Mouse (Mus musculus) c-Kit-negative CD71-positive TER-119-positive erythroid progenitor cells, embryonic 14.5 days (primary cell): ENCODE measurements around the gene Nlrc5.

Source experiments
- DNase-seq: peaks from one replicate; pipeline ENCODE4 v3.0.0-alpha.2; 2013; ENCODE audit warnings: low read depth, low spot score

Gene Nlrc5

GRCm38 (mm10) chr8:94528245-94528644 lies 94.1 kb downstream of the Nlrc5 start:
- peak; percentile 6 for DNase-seq

GRCm38 (mm10) chr8:94529875-94530274 lies 95.7 kb downstream of the Nlrc5 start:
- no peak for DNase-seq

- no peak for DNase-seq
These were observed 96.5 kb downstream of the Nlrc5 start for GRCm38 (mm10) chr8:94530643-94531042.

DNA sequence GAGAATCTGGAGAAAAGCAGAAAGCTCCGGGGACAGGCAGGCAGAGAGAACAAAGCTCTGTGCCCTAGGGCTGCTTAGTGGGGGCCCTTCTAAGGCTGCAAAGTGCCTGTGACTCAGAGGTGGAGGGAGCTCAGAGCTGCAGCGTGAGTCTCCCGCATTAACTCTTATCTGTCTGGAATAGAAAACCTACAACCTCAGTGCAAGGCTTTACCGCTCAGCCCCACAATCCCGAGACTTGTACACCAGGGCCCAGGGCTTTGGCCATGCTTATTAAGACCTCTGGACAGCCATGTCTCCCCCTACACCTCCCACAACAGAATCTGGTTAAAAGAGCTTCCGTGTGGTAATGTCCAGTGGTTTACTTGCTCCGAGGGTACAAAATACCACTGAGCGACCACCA lies 97.8 kb downstream of the Nlrc5 start:
- DNase-seq, result no peak

- no peak for DNase-seq
These were observed 98.3 kb downstream of the Nlrc5 start for GRCm38 (mm10) chr8:94532525-94532872.

DNA sequence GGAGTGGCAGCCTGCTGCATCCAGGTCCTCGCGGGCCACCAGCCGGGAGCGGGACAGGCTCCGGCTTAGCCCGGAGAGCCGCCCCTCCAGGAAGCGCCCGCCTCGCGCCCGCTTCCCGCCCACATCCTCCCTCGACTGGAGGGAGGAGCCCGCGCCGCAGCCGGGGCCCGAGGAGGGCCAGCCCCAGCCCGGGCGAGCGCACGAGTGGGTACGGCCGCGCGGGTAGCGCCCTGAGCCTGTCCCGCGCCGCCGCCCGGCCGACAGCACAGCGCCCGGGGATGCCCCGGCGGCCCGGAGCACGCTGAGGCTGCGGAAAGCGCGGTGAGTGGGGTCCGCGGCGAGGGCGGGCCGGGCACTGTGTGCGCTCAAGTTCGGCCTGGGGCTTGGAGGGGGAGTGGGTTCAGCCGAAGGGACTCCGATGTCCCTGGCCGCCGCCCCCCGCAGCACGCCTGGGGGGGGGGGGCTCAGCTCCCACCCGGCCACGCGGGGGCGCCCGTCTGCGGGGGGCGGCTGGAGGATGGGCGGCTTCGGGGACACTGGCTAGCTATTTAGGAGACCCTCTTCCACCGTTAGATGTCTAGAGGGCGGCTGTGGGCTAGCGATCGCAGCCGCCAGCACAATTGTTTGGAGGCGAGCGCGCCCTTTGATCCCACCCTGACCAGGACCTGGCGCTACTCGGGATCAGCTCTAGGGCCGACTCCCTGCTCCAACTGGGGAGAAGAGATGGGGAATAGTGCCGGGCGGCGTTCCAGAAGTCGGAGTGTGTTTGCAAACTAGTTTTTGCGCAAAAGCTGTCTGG lies 98.9 kb downstream of the Nlrc5 start, which contains the start of gene Cpne2:
Cpne2 (plus strand) TSS at position 118 of the 799 bp plus-strand sequence.
- no peak for DNase-seq

- no peak for DNase-seq
These were observed 100.5 kb downstream of the Nlrc5 start for GRCm38 (mm10) chr8:94534612-94535011.

DNA sequence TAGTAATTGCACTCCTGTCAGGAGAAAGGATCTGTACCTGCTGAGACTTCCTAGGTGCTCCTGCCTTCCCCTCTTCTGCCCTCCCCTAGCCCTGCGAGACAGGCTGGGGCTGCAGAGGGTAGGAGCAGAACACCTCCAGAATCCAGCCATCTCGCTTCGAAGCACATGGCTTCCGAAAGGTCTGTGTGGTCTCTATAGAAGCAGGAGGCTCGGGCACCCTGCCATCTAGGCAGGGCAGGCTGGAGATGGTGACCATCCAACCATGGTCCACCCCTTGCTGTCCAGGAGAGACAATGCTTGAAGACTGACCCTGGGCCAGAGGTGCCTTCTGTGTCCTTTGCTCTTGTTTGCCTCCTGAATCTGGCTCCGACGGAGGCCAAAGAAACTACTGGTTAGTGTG lies 101.5 kb downstream of the Nlrc5 start:
- DNase-seq, result no peak

DNA sequence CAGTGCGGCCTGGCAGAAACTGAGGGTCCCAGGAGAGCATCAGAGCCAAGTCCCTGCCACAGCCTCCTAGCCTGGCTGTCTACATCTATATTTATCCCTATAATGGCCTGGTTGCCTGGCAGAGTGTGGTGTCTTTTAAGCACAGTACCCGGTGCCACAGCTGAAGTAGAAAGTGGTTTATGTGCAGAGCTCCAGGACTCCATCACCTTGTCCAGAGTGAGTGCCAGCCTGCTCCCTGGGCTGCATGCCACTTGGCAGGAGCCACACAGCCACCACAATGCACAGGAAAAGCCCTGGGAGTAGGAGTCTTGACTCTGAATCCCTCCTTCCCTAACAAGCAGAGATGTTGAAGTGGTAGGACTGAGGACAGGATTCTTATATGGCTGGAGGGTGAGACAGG lies 103.3 kb downstream of the Nlrc5 start:
- no peak for DNase-seq

DNA sequence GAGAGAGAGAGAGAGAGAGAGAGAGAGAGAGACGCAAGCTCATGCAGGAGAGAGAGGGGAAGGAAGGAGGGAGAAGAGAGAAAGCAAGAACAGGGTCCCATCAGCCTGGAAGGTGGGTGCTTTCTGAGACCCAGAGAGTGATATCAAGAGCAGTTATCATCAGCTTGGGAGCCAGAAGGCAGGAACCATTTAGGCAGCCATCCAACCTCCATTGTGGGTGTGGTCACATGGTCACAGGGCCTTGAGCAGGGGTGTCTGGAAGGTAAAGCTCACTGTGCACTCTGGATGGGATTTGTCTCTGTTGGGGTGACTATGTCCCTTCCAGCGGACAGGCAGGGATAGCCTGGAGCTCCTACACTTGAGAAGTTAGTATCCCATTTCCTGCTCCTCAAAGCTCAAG lies 105.9 kb downstream of the Nlrc5 start:
- DNase-seq, result no peak

- no peak for DNase-seq
These were observed 107.0 kb downstream of the Nlrc5 start for GRCm38 (mm10) chr8:94540889-94541795.

DNA sequence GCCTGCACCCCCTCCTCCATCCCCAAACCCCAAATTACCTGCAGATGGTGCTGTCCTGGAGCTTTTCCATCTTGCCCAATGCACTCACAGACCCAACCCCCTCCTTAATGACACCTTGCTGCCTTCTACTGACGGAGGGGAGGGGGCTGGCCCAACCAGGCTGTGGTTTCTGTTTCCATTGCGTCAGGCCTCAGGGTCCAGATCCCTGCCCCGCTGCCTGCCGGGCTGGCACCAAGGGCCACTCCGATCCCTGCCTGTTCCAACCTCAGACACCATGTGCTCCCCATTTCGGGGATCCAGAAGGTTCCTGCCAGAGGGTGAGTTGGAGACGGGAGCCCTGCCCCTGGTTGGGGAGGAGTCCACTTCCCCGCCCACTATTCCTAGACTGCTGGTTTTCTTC lies 109.8 kb downstream of the Nlrc5 start:
- DNase-seq, result no peak

DNA sequence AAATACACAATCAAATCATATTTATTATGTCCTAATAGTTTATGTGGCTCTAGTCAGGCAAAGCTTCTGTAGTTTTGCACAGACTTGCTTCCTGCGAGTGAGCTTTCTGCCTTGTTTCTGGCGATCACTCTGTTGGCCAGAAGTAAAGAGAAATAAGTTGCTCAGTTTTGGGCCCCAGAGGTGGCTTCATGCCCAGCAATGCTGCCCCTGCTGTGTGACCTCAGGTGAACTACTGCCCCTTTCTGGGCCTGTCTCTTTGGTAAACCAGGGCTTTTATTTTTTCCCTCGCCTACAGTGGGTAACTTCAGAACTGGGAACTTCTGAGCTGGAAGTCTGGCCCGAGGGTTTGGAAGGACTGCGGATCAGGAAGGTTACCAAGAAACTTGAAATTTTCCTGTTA lies 114.9 kb downstream of the Nlrc5 start:
- DNase-seq, result no peak

DNA sequence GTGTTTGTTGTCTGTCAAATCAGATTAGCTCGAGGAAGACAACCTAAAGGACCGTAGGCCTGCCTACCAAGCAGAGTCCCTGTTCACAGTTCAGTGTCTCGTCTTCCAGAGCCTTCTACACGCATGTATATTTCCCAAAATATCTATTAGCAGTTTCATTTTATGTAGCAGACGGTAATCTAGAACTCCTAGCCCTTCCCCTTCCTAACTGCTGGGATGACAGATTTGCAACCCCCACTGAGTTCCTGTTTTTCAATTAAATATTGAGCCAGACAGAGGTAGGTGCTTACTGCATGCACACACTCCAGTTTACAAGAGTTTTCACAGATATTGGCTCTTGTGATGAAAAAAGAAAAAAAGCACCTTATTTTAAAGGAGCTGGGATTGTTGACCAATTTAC lies 115.3 kb downstream of the Nlrc5 start:
- no peak for DNase-seq

GRCm38 (mm10) chr8:94549998-94550397 lies 115.8 kb downstream of the Nlrc5 start:
- DNase-seq, result no peak

DNA sequence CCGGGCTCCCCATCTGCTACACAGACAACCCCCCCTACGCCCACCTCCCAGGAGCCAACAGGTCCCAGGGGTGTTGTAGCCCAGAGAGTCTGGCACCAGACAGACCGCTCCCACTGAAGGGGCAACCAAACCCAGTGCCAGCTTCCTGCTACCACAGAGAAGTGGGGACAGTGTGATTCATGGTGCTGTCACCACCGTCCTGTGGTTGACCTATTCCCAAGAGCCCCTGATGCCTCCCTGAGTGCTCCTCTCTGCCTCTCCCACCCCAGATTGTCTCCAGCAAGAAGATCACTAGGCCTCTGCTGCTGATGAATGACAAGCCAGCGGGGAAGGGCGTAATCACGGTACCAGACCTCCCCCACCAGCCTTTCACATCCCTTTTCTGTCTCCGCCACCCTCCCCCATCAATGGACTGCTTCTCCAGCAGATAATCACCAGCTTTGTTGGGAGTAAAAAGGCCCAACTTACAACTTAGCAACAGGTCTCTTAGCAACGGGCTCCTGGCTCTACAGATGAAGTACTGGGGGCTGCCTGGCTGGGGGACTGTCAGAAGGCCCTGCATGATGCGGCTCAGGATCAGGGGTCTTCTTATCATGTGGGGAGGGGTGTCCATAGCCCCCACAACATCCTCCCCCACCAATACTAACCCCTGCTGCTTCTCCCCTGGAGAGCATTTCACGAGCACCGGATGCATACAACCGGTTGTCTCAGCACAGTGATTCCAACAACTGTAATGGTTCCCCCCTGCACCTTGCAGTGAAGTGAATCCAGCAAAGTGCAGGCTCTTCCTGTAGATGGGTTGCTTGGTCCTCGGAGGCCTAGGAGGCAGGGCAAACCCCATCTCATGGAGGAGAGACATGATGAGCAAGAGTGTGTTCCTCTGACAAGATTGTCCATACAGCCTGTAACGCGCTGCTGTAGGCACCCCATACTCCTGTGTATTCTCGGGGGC lies 117.6 kb downstream of the Nlrc5 start:
- DNase-seq, result no peak

DNA sequence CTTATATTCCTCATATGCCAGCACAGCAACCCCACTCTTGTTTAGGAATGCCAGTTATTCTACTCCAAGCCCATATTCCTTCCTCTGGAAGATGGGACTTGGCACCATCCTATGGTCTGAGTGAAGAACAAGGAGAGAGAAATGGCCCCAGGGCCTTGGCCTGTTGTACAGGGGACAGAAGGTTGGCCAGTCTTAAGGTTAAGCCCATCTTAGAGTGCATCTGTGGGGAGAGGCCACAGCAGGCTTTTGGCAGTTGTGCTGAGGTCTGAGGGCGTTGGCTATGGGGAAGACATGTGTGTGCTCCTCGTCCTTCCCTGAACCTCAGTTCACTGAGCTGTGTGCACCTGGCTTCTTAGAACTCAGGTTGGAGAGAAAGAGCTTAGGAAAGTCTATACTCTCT lies 118.5 kb downstream of the Nlrc5 start:
- no peak for DNase-seq

DNA sequence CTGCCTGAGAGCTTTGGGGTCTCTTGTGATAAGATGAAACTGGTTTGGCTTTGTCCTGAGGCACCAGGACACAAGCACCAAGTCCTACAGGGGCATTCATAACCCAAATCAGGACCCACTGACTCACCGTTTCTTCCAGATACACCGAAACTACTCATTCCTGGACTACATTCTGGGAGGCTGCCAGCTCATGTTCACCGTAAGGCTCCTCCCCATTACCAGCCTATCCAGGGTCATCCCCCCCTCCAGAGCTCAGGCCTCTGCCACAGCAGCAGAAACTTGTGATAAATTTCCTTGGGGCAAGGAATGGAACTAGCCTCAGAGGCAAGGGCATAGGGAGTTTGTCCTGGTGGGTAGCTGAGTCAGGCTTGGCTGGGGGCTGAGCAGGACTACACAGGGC lies 123.1 kb downstream of the Nlrc5 start:
- DNase-seq, result no peak

DNA sequence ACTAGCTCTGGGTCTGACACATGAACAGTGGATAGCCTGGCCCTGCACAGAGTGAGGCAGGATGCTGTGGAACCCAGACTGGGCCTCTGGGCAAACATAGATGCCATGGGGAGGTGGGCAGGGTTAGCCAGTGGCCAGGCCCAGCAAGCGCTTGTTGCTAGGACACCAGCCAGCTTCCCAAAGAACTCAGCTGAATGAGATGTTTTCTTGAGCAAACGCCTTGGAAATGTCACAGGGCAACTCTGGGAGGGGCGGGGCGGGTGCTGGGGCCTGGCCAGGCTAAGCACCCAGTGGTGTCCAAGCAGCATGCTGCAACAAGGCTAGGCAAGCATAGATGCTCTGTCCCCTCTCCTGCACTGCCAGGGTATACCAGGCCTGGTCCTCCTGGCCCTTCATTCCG lies 127.1 kb downstream of the Nlrc5 start:
- DNase-seq, result no peak

GRCm38 (mm10) chr8:94564421-94564820 lies 130.3 kb downstream of the Nlrc5 start:
- DNase-seq, result no peak

- no peak for DNase-seq
These were observed 131.9 kb downstream of the Nlrc5 start for GRCm38 (mm10) chr8:94566033-94566432.
